Mouse (Mus musculus) kidney, adult 2 months (tissue): ENCODE results near the gene Galnt18.

Experiments used
- CTCF ChIP-seq: fragments of 200-500 bp; conservative IDR thresholded peaks from 2 replicates; pipeline ENCODE4 v1.5.1; 2011; ENCODE audit warnings: low read depth, mild to moderate bottlenecking, control low read depth, low read length, moderate library complexity, mixed read lengths; ENCODE audit not compliant: insufficient read depth, insufficient read length
- POLR2A ChIP-seq: fragments of 200-500 bp; IDR thresholded peaks from one replicate; pipeline ENCODE4 v1.6.1; 2011; ENCODE audit warnings: low read depth, low read length, control low read depth

DNA sequence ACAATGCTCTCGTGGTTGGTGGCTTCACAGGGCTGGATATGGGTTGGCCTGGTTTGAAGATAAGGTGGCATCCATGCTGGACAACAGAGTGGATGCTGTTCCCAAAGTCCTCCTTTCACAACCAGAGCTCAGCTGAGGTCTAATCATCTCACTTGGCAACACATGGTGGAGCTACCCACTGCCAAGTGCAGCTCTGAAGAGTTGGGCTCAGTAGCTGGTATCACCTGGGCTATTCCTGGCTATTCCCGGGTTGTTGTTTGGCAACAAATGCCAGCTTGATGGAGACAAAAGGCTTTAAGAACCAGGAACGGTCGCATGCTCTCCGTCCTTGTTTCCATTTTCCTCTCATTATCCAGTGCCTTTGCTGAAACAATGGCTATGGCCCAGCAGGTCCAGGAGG lies 19.2 kb upstream of the Galnt18 start:
- no peak for TF ChIP-seq CTCF
- TF ChIP-seq POLR2A: no peak
